Mouse (Mus musculus) lung, postnatal 0 days (tissue): ENCODE results near the gene Acot2. TPM values are rescaled to one million over a fixed set of nuclear protein-coding genes. Genes with fewer than 3 reads are reported as not detected.

Source experiments
- ATAC-seq: fragments of 200-750 bp; cut with Nextera tagmentation; 2 replicates; pipeline ENCODE4 v1.8.0; 2017; ENCODE audit warnings: moderate library complexity
- DNase-seq: peaks from one replicate; pipeline ENCODE4 v3.0.0-alpha.2; 2016; ENCODE audit warnings: low spot score
- H3K27ac ChIP-seq: fragments of 300-500 bp; sonication (generic); 2 replicates; pipeline ENCODE4 v1.5.1; 2014; ENCODE audit warnings: antibody characterized with exemption, mild to moderate bottlenecking, low read length, mixed read lengths
- H3K27me3 ChIP-seq: fragments of 300-500 bp; sonication (generic); replicated peaks from 2 replicates; pipeline ENCODE4 v1.6.1; 2014; ENCODE audit warnings: low read length, mixed read lengths; ENCODE audit not compliant: insufficient read depth
- H3K36me3 ChIP-seq: fragments of 300-500 bp; sonication (generic); 2 replicates; pipeline ENCODE4 v1.6.1; 2014; ENCODE audit warnings: low read length, mixed read lengths; ENCODE audit not compliant: insufficient read depth
- H3K4me1 ChIP-seq: fragments of 300-500 bp; sonication (generic); 2 replicates; pipeline ENCODE4 v1.6.1; 2014; ENCODE audit warnings: antibody characterized with exemption, low read depth, low read length, mixed read lengths; ENCODE audit not compliant: insufficient read depth
- H3K4me2 ChIP-seq: fragments of 300-500 bp; sonication (generic); replicated peaks from 2 replicates; pipeline ENCODE4 v1.6.1; 2014; ENCODE audit warnings: low read depth, mild to moderate bottlenecking, low read length, moderate library complexity, mixed read lengths
- H3K4me3 ChIP-seq: fragments of 300-500 bp; sonication (generic); 2 replicates; pipeline ENCODE4 v1.5.1; 2014; ENCODE audit warnings: low read depth, low read length
- H3K9ac ChIP-seq: fragments of 300-500 bp; sonication (generic); replicated peaks from 2 replicates; pipeline ENCODE4 v1.6.1; 2014; ENCODE audit warnings: low read depth, mild to moderate bottlenecking
- H3K9me3 ChIP-seq: fragments of 300-500 bp; sonication (generic); 2 replicates; pipeline ENCODE4 v1.6.1; 2016; ENCODE audit warnings: low read length, mixed read lengths
- CTCF ChIP-seq: IDR thresholded peaks from 2 replicates; pipeline ENCODE4 v1.5.1; 2016; ENCODE audit warnings: antibody characterized with exemption, mild to moderate bottlenecking
- EP300 ChIP-seq: IDR thresholded peaks from 2 replicates; pipeline ENCODE4 v1.6.1; 2016; ENCODE audit warnings: antibody characterized with exemption, mild to moderate bottlenecking, control low read depth
- WGBS: fragments of 180-500 bp; shearing (Covaris S2); extraction: QIAGEN DNeasy Blood & Tissue Kit; methylation state at CpG from one replicate; pipeline ENCODE4 v1.1.7; 2014; 5-methylcytosine and 5-hydroxymethylcytosine counted together
- polyA plus RNA-seq: library from polyadenylated mRNA; unstranded; fragments of >200 nt; fragmentation: Nextera tagmentation; extraction: Ambion mirVana; gene quantifications from 2 replicates; pipeline ENCODE4 v1.2.1, GENCODE M21; 2015

Acot2 gene
- polyA plus RNA-seq, 1 experiment from 2014 or later, result 79.7 TPM

DNA sequence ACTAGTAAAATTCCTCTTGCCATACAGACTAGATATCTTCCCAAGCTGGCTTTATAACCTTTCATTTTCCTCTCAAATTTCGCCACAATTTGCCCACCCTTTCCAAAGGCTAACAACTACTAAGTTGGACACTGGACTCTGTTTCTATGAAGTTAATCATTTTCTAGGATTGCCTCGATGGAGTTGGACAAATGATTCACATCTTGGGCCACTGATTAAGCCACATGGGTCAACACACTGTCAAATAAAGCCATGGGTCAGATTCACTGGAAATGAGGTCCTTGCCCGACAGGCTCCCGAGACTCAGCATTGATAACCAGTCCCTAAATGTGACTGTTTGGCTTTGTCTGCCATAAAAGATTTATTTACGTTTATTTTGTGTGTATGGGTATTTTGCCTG is 54.6 kb downstream of the Acot2 start:
- Histone ChIP-seq H3K9me3 (no peaks in the 10 kb centered on the region), H3K4me2 (no peak overlapping the region), H3K9ac (no peak overlapping the region), H3K36me3 (no peaks in the 10 kb centered on the region), H3K27ac (no peak overlapping the region), H3K27me3 (no peaks in the 10 kb centered on the region), H3K4me1 (0 out of 2 replicates have a peak, but pooled peaks cover 3% of the 10 kb centered on the region), H3K4me3 (no peak overlapping the region)
- WGBS, result 70% methylated on average over 5 of the region's 5 CpGs
- TF ChIP-seq CTCF (no peak), EP300 (no peak)
- DNase-seq (no peak), ATAC-seq (no peak)

Other genes with a start within 250 kb of the Acot2 start
- gene Papln, start 224.2 kb upstream of the Acot2 start, polyA plus RNA-seq, result 0.29 and 0.30 TPM in 2 replicates
- gene Numb, start 65.9 kb upstream of the Acot2 start, polyA plus RNA-seq, result 52.6 and 57.8 TPM in 2 replicates
- 11.7 and 11.9 TPM in 2 replicates for gene Riox1, start 37.3 kb upstream of the Acot2 start, polyA plus RNA-seq
- not detected in 2 replicates for gene Heatr4, start 3.0 kb upstream of the Acot2 start, polyA plus RNA-seq
- 164 and 195 TPM in 2 replicates for gene Acot1, start 21.6 kb downstream of the Acot2 start, polyA plus RNA-seq
- gene Acot4, start 50.5 kb downstream of the Acot2 start, polyA plus RNA-seq, result 0.12 and 0.13 TPM in 2 replicates
- not detected in 2 replicates for gene Gm49366, start 51.1 kb downstream of the Acot2 start, polyA plus RNA-seq
- not detected in 2 replicates for gene Acot3, start 64.3 kb downstream of the Acot2 start, polyA plus RNA-seq
- not detected in 2 replicates for gene Acot5, start 81.5 kb downstream of the Acot2 start, polyA plus RNA-seq
- 1.1 and 1.3 TPM in 2 replicates for gene Acot6, start 112.8 kb downstream of the Acot2 start, polyA plus RNA-seq
- gene Dnal1, start 126.5 kb downstream of the Acot2 start, polyA plus RNA-seq, result 3.1 and 4.5 TPM in 2 replicates
- 1.9 and 2.9 TPM in 2 replicates for gene Pnma1, start 160.6 kb downstream of the Acot2 start, polyA plus RNA-seq
- gene Elmsan1, start 231.0 kb downstream of the Acot2 start, polyA plus RNA-seq, result 5.9 and 6.7 TPM in 2 replicates